Mouse (Mus musculus) lung, postnatal 0 days (tissue): ENCODE measurements around the gene Npr3. TPM values are rescaled to one million over a fixed set of nuclear protein-coding genes. Genes with fewer than 3 reads are reported as not detected.
"Not testable (repeated sequence)": the region's sequence is repeated elsewhere in the genome, so short reads cannot be mapped to it uniquely, and the experiment has no call there.

ENCODE experiments used
- ATAC-seq: fragments of 200-750 bp; cut with Nextera tagmentation; 2 replicates; pipeline ENCODE4 v1.8.0; 2017; ENCODE audit warnings: moderate library complexity
- DNase-seq: peaks from one replicate; pipeline ENCODE4 v3.0.0-alpha.2; 2016; ENCODE audit warnings: low spot score
- H3K27ac ChIP-seq: fragments of 300-500 bp; sonication (generic); 2 replicates; pipeline ENCODE4 v1.5.1; 2014; ENCODE audit warnings: antibody characterized with exemption, mild to moderate bottlenecking, low read length, mixed read lengths
- H3K27me3 ChIP-seq: fragments of 300-500 bp; sonication (generic); replicated peaks from 2 replicates; pipeline ENCODE4 v1.6.1; 2014; ENCODE audit warnings: low read length, mixed read lengths; ENCODE audit not compliant: insufficient read depth
- H3K36me3 ChIP-seq: fragments of 300-500 bp; sonication (generic); 2 replicates; pipeline ENCODE4 v1.6.1; 2014; ENCODE audit warnings: low read length, mixed read lengths; ENCODE audit not compliant: insufficient read depth
- H3K4me1 ChIP-seq: fragments of 300-500 bp; sonication (generic); 2 replicates; pipeline ENCODE4 v1.6.1; 2014; ENCODE audit warnings: antibody characterized with exemption, low read depth, low read length, mixed read lengths; ENCODE audit not compliant: insufficient read depth
- H3K4me2 ChIP-seq: fragments of 300-500 bp; sonication (generic); replicated peaks from 2 replicates; pipeline ENCODE4 v1.6.1; 2014; ENCODE audit warnings: low read depth, mild to moderate bottlenecking, low read length, moderate library complexity, mixed read lengths
- H3K4me3 ChIP-seq: fragments of 300-500 bp; sonication (generic); 2 replicates; pipeline ENCODE4 v1.5.1; 2014; ENCODE audit warnings: low read depth, low read length
- H3K9ac ChIP-seq: fragments of 300-500 bp; sonication (generic); replicated peaks from 2 replicates; pipeline ENCODE4 v1.6.1; 2014; ENCODE audit warnings: low read depth, mild to moderate bottlenecking
- H3K9me3 ChIP-seq: fragments of 300-500 bp; sonication (generic); 2 replicates; pipeline ENCODE4 v1.6.1; 2016; ENCODE audit warnings: low read length, mixed read lengths
- CTCF ChIP-seq: IDR thresholded peaks from 2 replicates; pipeline ENCODE4 v1.5.1; 2016; ENCODE audit warnings: antibody characterized with exemption, mild to moderate bottlenecking
- EP300 ChIP-seq: IDR thresholded peaks from 2 replicates; pipeline ENCODE4 v1.6.1; 2016; ENCODE audit warnings: antibody characterized with exemption, mild to moderate bottlenecking, control low read depth
- WGBS: fragments of 180-500 bp; shearing (Covaris S2); extraction: QIAGEN DNeasy Blood & Tissue Kit; methylation state at CpG from one replicate; pipeline ENCODE4 v1.1.7; 2014; 5-methylcytosine and 5-hydroxymethylcytosine counted together
- polyA plus RNA-seq: library from polyadenylated mRNA; unstranded; fragments of >200 nt; fragmentation: Nextera tagmentation; extraction: Ambion mirVana; gene quantifications from 2 replicates; pipeline ENCODE4 v1.2.1, GENCODE M21; 2015

The Npr3 gene
- polyA plus RNA-seq, 1 experiment from 2014 or later = 16.4 TPM

GRCm38 (mm10) chr15:11859829-11860228, 47.3 kb downstream of the Npr3 start:
- ATAC-seq (no peak), DNase-seq (no peak)
- Histone ChIP-seq H3K4me2 (no peak overlapping the region), H3K27ac (no peak overlapping the region), H3K27me3 (no peaks in the 10 kb centered on the region), H3K4me1 (no peaks in the 10 kb centered on the region), H3K36me3 (peaks cover 6% of the 10 kb centered on the region; the same call in 1 of the 2 replicates), H3K4me3 (no peak overlapping the region), H3K9ac (no peak overlapping the region), H3K9me3 (no peaks in the 10 kb centered on the region)
- TF ChIP-seq EP300 (no peak), CTCF (no peak)
- WGBS = 91% methylated on average over 3 of the region's 3 CpGs

GRCm38 (mm10) chr15:11858411-11858810, 48.7 kb downstream of the Npr3 start:
- Histone ChIP-seq H3K27me3 (no peaks in the 10 kb centered on the region), H3K4me1 (no peaks in the 10 kb centered on the region), H3K4me3 (no peak overlapping the region), H3K27ac (no peak overlapping the region), H3K9ac (no peak overlapping the region), H3K36me3 (peaks cover 7% of the 10 kb centered on the region; the same call in 1 of the 2 replicates), H3K4me2 (no peak overlapping the region), H3K9me3 (no peaks in the 10 kb centered on the region)
- ATAC-seq (no peak), DNase-seq (no peak)
- 89% methylated on average over 6 of the region's 6 CpGs for WGBS
- TF ChIP-seq CTCF (no peak), EP300 (no peak)

- Histone ChIP-seq H3K9me3 (no peaks in the 10 kb centered on the region), H3K4me3 (no peak overlapping the region), H3K4me2 (no peak overlapping the region), H3K4me1 (no peaks in the 10 kb centered on the region), H3K36me3 (no peaks in the 10 kb centered on the region), H3K27ac (no peak overlapping the region), H3K9ac (no peak overlapping the region), H3K27me3 (no peaks in the 10 kb centered on the region)
- 74% methylated on average over 16 of the region's 16 CpGs for WGBS
- no peak for TF ChIP-seq CTCF
- no peak for TF ChIP-seq EP300
- ATAC-seq = no peak
- DNase-seq = no peak
Measured at GRCm38 (mm10) chr15:11845204-11846062, 61.7 kb downstream of the Npr3 start.

- Histone ChIP-seq H3K27ac (no peak overlapping the region), H3K9ac (no peak overlapping the region), H3K36me3 (no peaks in the 10 kb centered on the region), H3K4me2 (no peak overlapping the region), H3K9me3 (no peaks in the 10 kb centered on the region), H3K4me3 (no peak overlapping the region), H3K4me1 (no peaks in the 10 kb centered on the region), H3K27me3 (no peaks in the 10 kb centered on the region)
- no peak for TF ChIP-seq CTCF
- no peak for TF ChIP-seq EP300
- ATAC-seq (no peak), DNase-seq (no peak)
- 87% methylated on average over 6 of the region's 6 CpGs for WGBS
Measured at GRCm38 (mm10) chr15:11844115-11844514, 63.0 kb downstream of the Npr3 start.

- H3K4me3 ChIP-seq = no peak overlapping the region
- no peaks in the 10 kb centered on the region for H3K9me3 ChIP-seq
- TF ChIP-seq CTCF = no peak
- TF ChIP-seq EP300 = peak; percentile 88
- DNase-seq (peak; percentile 67), ATAC-seq (peak; percentile 52)
- no peaks in the 10 kb centered on the region for H3K27me3 ChIP-seq
- no peaks in the 10 kb centered on the region for H3K4me1 ChIP-seq
- H3K9ac ChIP-seq = no peak overlapping the region
- WGBS = 35% methylated on average over 4 of the region's 4 CpGs
- H3K27ac ChIP-seq = no peak overlapping the region
- H3K4me2 ChIP-seq = no peak overlapping the region
- H3K36me3 ChIP-seq = no peaks in the 10 kb centered on the region
Measured at GRCm38 (mm10) chr15:11841828-11842227, 65.3 kb downstream of the Npr3 start.

- DNase-seq (peak; percentile 71), ATAC-seq (peak; percentile 52)
- H3K36me3 ChIP-seq = no peaks in the 10 kb centered on the region
- H3K9ac ChIP-seq = no peak overlapping the region
- H3K4me2 ChIP-seq = no peak overlapping the region
- WGBS = 17% methylated on average over 1 of the region's 1 CpGs
- H3K27ac ChIP-seq = no peak overlapping the region
- no peak overlapping the region for H3K4me3 ChIP-seq
- no peaks in the 10 kb centered on the region for H3K9me3 ChIP-seq
- H3K4me1 ChIP-seq = no peaks in the 10 kb centered on the region
- TF ChIP-seq CTCF = no peak
- TF ChIP-seq EP300 = no peak
- H3K27me3 ChIP-seq = no peaks in the 10 kb centered on the region
Measured at GRCm38 (mm10) chr15:11835913-11836312, 71.2 kb downstream of the Npr3 start.

GRCm38 (mm10) chr15:11822347-11822746, 84.7 kb downstream of the Npr3 start:
- not testable (repeated sequence) for H3K4me1 ChIP-seq, H3K27ac ChIP-seq, H3K9me3 ChIP-seq, H3K4me3 ChIP-seq, H3K36me3 ChIP-seq, DNase-seq, H3K4me2 ChIP-seq, H3K9ac ChIP-seq, H3K27me3 ChIP-seq, ATAC-seq
- WGBS = 64% methylated on average over 6 of the region's 6 CpGs
